Mouse (Mus musculus) gastrocnemius, adult 8-10 months (tissue): ENCODE results near the gene 2210408I21Rik. TPM values are rescaled to one million over a fixed set of nuclear protein-coding genes. Genes with fewer than 3 reads are reported as not detected.
"Not testable (repeated sequence)": the region's sequence is repeated elsewhere in the genome, so short reads cannot be mapped to it uniquely, and the experiment has no call there.

Source experiments
- DNase-seq, 2 experiments: peaks; one replicate each; pipeline ENCODE4 v3.0.0; 2022; ENCODE audit warnings: low spot score in 2 of 2
- total RNA-seq, 4 experiments: library from RNA; stranded (reverse); gene quantifications; 2 replicates each; pipeline ENCODE4 v1.2.4; 2022

The 2210408I21Rik gene
- total RNA-seq: 1 to 10 TPM; 5.1 to 7.0 (median 6.3) TPM

- DNase-seq: peak; percentile 68 to 75
These were observed at the start of gene 2210408I21Rik, which contains the start of gene Slf1 for GRCm38 (mm10) chr13:77134931-77135620. Gene 2210408I21Rik (plus strand): TSS chr13:77135540. Gene Slf1 (minus strand): TSS chr13:77135473.

- DNase-seq: not testable (repeated sequence)
These were observed 42.5 kb upstream of the 2210408I21Rik start for GRCm38 (mm10) chr13:77092876-77093275.

GRCm38 (mm10) chr13:77107734-77108133 is 27.6 kb upstream of the 2210408I21Rik start:
- DNase-seq: no peak

GRCm38 (mm10) chr13:77118695-77119094 is 16.6 kb upstream of the 2210408I21Rik start:
- no peak for DNase-seq

- no peak for DNase-seq
These were observed 10.2 kb upstream of the 2210408I21Rik start for GRCm38 (mm10) chr13:77125159-77125558.

- no peak for DNase-seq
These were observed 7.1 kb upstream of the 2210408I21Rik start for GRCm38 (mm10) chr13:77128240-77128639.

- DNase-seq: no peak
These were observed 4.2 kb upstream of the 2210408I21Rik start for GRCm38 (mm10) chr13:77131132-77131531.

GRCm38 (mm10) chr13:77135621-77135981 is 261 bp downstream of the 2210408I21Rik start:
- DNase-seq: no peak

- DNase-seq: no peak
These were observed 5.5 kb downstream of the 2210408I21Rik start for GRCm38 (mm10) chr13:77140890-77141289.

- no peak for DNase-seq
These were observed 42.6 kb downstream of the 2210408I21Rik start for GRCm38 (mm10) chr13:77177931-77178330.

- no peak for DNase-seq
These were observed 55.3 kb downstream of the 2210408I21Rik start for GRCm38 (mm10) chr13:77190606-77191005.

GRCm38 (mm10) chr13:77192201-77192600 is 56.9 kb downstream of the 2210408I21Rik start:
- DNase-seq: no peak

GRCm38 (mm10) chr13:77208764-77209418 is 73.6 kb downstream of the 2210408I21Rik start:
- DNase-seq: no peak

GRCm38 (mm10) chr13:77213196-77213595 is 77.9 kb downstream of the 2210408I21Rik start:
- DNase-seq: no peak

GRCm38 (mm10) chr13:77215460-77215859 is 80.1 kb downstream of the 2210408I21Rik start:
- no peak for DNase-seq

- no peak for DNase-seq
These were observed 82.4 kb downstream of the 2210408I21Rik start for GRCm38 (mm10) chr13:77217672-77218280.

- no peak for DNase-seq
These were observed 85.7 kb downstream of the 2210408I21Rik start for GRCm38 (mm10) chr13:77221072-77221471.

- DNase-seq: no peak
These were observed 121.2 kb downstream of the 2210408I21Rik start for GRCm38 (mm10) chr13:77256541-77256940.

GRCm38 (mm10) chr13:77262715-77263338 is 127.5 kb downstream of the 2210408I21Rik start:
- no peak for DNase-seq

GRCm38 (mm10) chr13:77263400-77264179 is 128.2 kb downstream of the 2210408I21Rik start:
- no peak for DNase-seq

GRCm38 (mm10) chr13:77264481-77264880 is 129.1 kb downstream of the 2210408I21Rik start:
- DNase-seq: no peak
